Mouse (Mus musculus): ENCODE measurements around the gene Cfap61. TPM values are rescaled to one million over a fixed set of nuclear protein-coding genes. Genes with fewer than 3 reads are reported as not detected.
A peak's percentile ranks its signal among the peaks of the same experiment; 100 is the strongest.

Cfap61 gene
- polyA plus RNA-seq, 1 experiment from 2014 or later: 4.8 TPM

GRCm38 (mm10) chr2:146061421-146062300 is 127.1 kb downstream of the Cfap61 start:
- no peaks in the 10 kb centered on the region for H3K27me3 ChIP-seq (replicated peaks; ENCODE audit: control insufficient read depth, insufficient read depth, low read length)
- no peak overlapping the region for H3K27ac ChIP-seq (ENCODE audit: low read depth, low read length)
- WGBS: 34% methylated on average over 16 of the region's 16 CpGs

GRCm38 (mm10) chr2:146062330-146063092 is 127.9 kb downstream of the Cfap61 start:
- Histone ChIP-seq H3K4me3 (ENCODE audit: low read length) (no peak overlapping the region), H3K27me3 (replicated peaks; ENCODE audit: control insufficient read depth, insufficient read depth, low read length) (no peaks in the 10 kb centered on the region), H3K9me3 (ENCODE audit: control insufficient read depth, low read length) (no peaks in the 10 kb centered on the region), H3K27ac (ENCODE audit: low read depth, low read length) (no peak overlapping the region), H3K9ac (ENCODE audit: low read depth, low read length) (no peak overlapping the region), H3K36me3 (ENCODE audit: control insufficient read depth, insufficient read depth, low read length) (no peaks in the 10 kb centered on the region), H3K4me1 (ENCODE audit: control insufficient read depth, insufficient read depth, low read depth, low read length) (peaks cover 16% of the 10 kb centered on the region), H3K4me2 (ENCODE audit: low read length) (peak overlapping the region; percentile 27)
- WGBS: 7% methylated on average over 13 of the region's 13 CpGs
- peak; percentile 15 for ATAC-seq

More at GRCm38 (mm10) chr2:146061421-146062300, 127.1 kb downstream of the Cfap61 start:
- Histone ChIP-seq H3K36me3 (ENCODE audit: control insufficient read depth, insufficient read depth, low read length) (no peaks in the 10 kb centered on the region), H3K9ac (ENCODE audit: low read depth, low read length) (no peak overlapping the region), H3K4me2 (ENCODE audit: low read length) (peak overlapping the region; percentile 27), H3K9me3 (ENCODE audit: control insufficient read depth, low read length) (no peaks in the 10 kb centered on the region), H3K4me3 (ENCODE audit: low read length) (no peak overlapping the region), H3K4me1 (ENCODE audit: control insufficient read depth, insufficient read depth, low read depth, low read length) (peaks cover 16% of the 10 kb centered on the region)
- ATAC-seq: peak; percentile 69

GRCm38 (mm10) chr2:146063093-146064074 is 128.8 kb downstream of the Cfap61 start:
- Histone ChIP-seq H3K27me3 (replicated peaks; ENCODE audit: control insufficient read depth, insufficient read depth, low read length) (no peaks in the 10 kb centered on the region), H3K4me2 (ENCODE audit: low read length) (peak overlapping the region; percentile 27), H3K4me1 (ENCODE audit: control insufficient read depth, insufficient read depth, low read depth, low read length) (peaks cover 16% of the 10 kb centered on the region), H3K36me3 (ENCODE audit: control insufficient read depth, insufficient read depth, low read length) (no peaks in the 10 kb centered on the region), H3K4me3 (ENCODE audit: low read length) (no peak overlapping the region), H3K9me3 (ENCODE audit: control insufficient read depth, low read length) (no peaks in the 10 kb centered on the region), H3K27ac (ENCODE audit: low read depth, low read length) (0 out of 2 replicates have a peak overlapping the region, but pooled peaks have one; percentile 0), H3K9ac (ENCODE audit: low read depth, low read length) (no peak overlapping the region)
- WGBS: 22% methylated on average over 11 of the region's 11 CpGs
- peak; percentile 57 for ATAC-seq

GRCm38 (mm10) chr2:146067364-146067763 is 132.8 kb downstream of the Cfap61 start:
- no peak for ATAC-seq
- Histone ChIP-seq H3K9me3 (ENCODE audit: control insufficient read depth, low read length) (no peaks in the 10 kb centered on the region), H3K9ac (ENCODE audit: low read depth, low read length) (no peak overlapping the region), H3K27ac (ENCODE audit: low read depth, low read length) (no peak overlapping the region), H3K4me1 (ENCODE audit: control insufficient read depth, insufficient read depth, low read depth, low read length) (peaks cover 11% of the 10 kb centered on the region), H3K36me3 (ENCODE audit: control insufficient read depth, insufficient read depth, low read length) (no peaks in the 10 kb centered on the region), H3K4me2 (ENCODE audit: low read length) (no peak overlapping the region), H3K27me3 (replicated peaks; ENCODE audit: control insufficient read depth, insufficient read depth, low read length) (no peaks in the 10 kb centered on the region), H3K4me3 (ENCODE audit: low read length) (no peak overlapping the region)
- WGBS: 43% methylated on average over 4 of the region's 4 CpGs

- Histone ChIP-seq H3K27ac (ENCODE audit: low read depth, low read length) (no peak overlapping the region), H3K4me3 (ENCODE audit: low read length) (no peak overlapping the region), H3K36me3 (ENCODE audit: control insufficient read depth, insufficient read depth, low read length) (no peaks in the 10 kb centered on the region), H3K4me2 (ENCODE audit: low read length) (no peak overlapping the region), H3K9me3 (ENCODE audit: control insufficient read depth, low read length) (no peaks in the 10 kb centered on the region), H3K9ac (ENCODE audit: low read depth, low read length) (no peak overlapping the region), H3K4me1 (ENCODE audit: control insufficient read depth, insufficient read depth, low read depth, low read length) (no peaks in the 10 kb centered on the region), H3K27me3 (replicated peaks; ENCODE audit: control insufficient read depth, insufficient read depth, low read length) (no peaks in the 10 kb centered on the region)
- 22% methylated on average over 6 of the region's 6 CpGs for WGBS
- ATAC-seq: no peak
Measured at GRCm38 (mm10) chr2:146073300-146073699, 138.7 kb downstream of the Cfap61 start.

- no peak for ATAC-seq
- Histone ChIP-seq H3K27me3 (replicated peaks; ENCODE audit: control insufficient read depth, insufficient read depth, low read length) (no peaks in the 10 kb centered on the region), H3K4me1 (ENCODE audit: control insufficient read depth, insufficient read depth, low read depth, low read length) (no peaks in the 10 kb centered on the region)
Measured at GRCm38 (mm10) chr2:146077117-146077516, 142.5 kb downstream of the Cfap61 start.

GRCm38 (mm10) chr2:146080282-146080681 is 145.7 kb downstream of the Cfap61 start:
- no peaks in the 10 kb centered on the region for H3K9me3 ChIP-seq (ENCODE audit: control insufficient read depth, low read length)
- H3K36me3 ChIP-seq (ENCODE audit: control insufficient read depth, insufficient read depth, low read length): no peaks in the 10 kb centered on the region
- no peaks in the 10 kb centered on the region for H3K4me1 ChIP-seq (ENCODE audit: control insufficient read depth, insufficient read depth, low read depth, low read length)
- no peak for ATAC-seq
- no peak overlapping the region for H3K4me2 ChIP-seq (ENCODE audit: low read length)
- H3K27me3 ChIP-seq (replicated peaks; ENCODE audit: control insufficient read depth, insufficient read depth, low read length): no peaks in the 10 kb centered on the region
- no peak overlapping the region for H3K27ac ChIP-seq (ENCODE audit: low read depth, low read length)
- WGBS: 92% methylated on average over 4 of the region's 4 CpGs
- H3K4me3 ChIP-seq (ENCODE audit: low read length): no peak overlapping the region
- no peak overlapping the region for H3K9ac ChIP-seq (ENCODE audit: low read depth, low read length)

More at GRCm38 (mm10) chr2:146077117-146077516, 142.5 kb downstream of the Cfap61 start:
- Histone ChIP-seq H3K36me3 (ENCODE audit: control insufficient read depth, insufficient read depth, low read length) (no peaks in the 10 kb centered on the region), H3K4me3 (ENCODE audit: low read length) (no peak overlapping the region), H3K27ac (ENCODE audit: low read depth, low read length) (no peak overlapping the region), H3K9ac (ENCODE audit: low read depth, low read length) (no peak overlapping the region), H3K4me2 (ENCODE audit: low read length) (no peak overlapping the region), H3K9me3 (ENCODE audit: control insufficient read depth, low read length) (no peaks in the 10 kb centered on the region)
- WGBS: 94% methylated on average over 10 of the region's 10 CpGs

- 32% methylated on average over 6 of the region's 6 CpGs for WGBS
- ATAC-seq: no peak
- Histone ChIP-seq H3K36me3 (ENCODE audit: control insufficient read depth, insufficient read depth, low read length) (no peaks in the 10 kb centered on the region), H3K9ac (ENCODE audit: low read depth, low read length) (no peak overlapping the region), H3K4me3 (ENCODE audit: low read length) (no peak overlapping the region), H3K4me2 (ENCODE audit: low read length) (no peak overlapping the region), H3K27me3 (replicated peaks; ENCODE audit: control insufficient read depth, insufficient read depth, low read length) (no peaks in the 10 kb centered on the region), H3K4me1 (ENCODE audit: control insufficient read depth, insufficient read depth, low read depth, low read length) (no peaks in the 10 kb centered on the region), H3K9me3 (ENCODE audit: control insufficient read depth, low read length) (no peaks in the 10 kb centered on the region), H3K27ac (ENCODE audit: low read depth, low read length) (no peak overlapping the region)
Measured at GRCm38 (mm10) chr2:146083326-146083871, 148.8 kb downstream of the Cfap61 start.
